Mouse (Mus musculus): ENCODE results near the gene Dhx8.

Gene Dhx8

DNA sequence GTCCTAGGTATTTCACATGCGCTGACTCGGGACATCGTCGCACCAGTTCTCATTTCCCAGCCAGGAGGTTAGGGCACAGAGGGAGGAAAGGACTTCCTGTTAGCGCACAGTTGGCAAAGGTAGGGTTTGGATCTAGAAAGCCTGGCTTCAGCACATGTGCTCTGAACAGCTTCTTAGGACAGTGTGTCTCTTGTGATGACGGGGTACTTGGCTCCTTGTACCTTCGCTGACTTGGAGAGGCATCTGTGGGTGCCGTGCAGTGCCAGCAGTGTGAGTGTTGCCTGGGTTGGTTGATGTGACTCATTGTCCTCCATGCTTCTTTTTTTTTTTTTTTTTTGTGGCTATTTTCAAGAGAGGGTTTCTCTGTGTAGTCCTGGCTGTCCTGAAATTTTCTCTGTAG, 23.9 kb downstream of the Dhx8 start:
- no peak for DNase-seq

DNA sequence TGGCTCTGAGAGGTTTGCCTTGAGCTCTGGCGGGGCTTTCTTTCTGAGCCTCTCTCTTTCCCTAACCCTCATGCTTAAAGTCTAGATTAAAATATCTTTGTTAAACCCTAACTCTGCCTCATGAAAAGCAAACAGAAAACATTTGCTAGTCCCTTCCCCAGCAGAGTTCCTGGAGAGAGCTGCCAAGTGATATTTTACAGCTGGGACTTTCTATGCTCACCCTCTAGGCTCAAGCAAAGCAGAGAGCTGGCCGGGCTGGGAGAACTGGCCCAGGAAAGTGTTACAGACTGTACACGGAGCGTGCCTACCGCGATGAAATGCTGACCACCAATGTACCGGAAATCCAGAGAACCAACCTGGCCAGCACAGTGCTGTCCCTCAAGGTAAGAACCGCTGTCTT, 24.6 kb downstream of the Dhx8 start:
- DNase-seq = no peak

DNA sequence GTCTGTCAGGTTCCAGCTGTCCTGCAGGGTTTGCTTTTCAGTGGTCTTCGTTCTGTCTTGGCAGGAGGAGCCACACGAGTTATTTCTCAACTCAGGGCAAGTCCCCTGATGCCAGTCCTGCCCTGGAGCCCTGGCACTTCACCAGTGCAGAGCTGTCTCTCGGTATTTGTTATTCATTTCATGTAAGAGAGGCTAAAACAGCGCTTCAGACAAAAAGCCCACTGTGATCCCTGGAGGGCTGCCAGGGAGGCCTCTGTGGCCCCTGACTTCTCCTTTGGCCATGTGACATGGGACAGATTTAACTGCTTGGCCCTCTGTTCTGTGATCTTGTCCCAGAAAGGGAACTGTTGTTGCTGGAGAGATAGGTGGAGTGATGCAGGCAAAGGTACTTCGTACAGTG, 25.7 kb downstream of the Dhx8 start:
- no peak for DNase-seq

DNA sequence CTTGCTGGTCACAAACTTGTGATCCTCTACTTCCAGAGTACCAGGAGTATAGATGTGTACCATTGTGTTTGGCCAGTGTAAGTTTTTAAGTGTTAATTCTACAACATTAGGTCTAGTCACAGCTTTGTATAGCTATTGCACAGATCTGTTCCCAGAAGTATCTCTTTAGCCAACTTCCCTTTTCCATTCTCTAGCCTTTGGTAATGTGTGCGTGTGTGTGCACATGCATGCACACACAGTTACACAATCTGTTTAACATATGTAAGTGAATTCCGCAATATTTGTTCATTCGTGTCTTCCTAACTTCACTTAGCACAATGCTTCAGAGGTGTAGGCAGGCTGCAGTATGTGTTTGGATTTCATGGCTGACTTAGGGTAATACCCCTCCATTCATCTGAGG, 26.8 kb downstream of the Dhx8 start:
- no peak for DNase-seq

DNA sequence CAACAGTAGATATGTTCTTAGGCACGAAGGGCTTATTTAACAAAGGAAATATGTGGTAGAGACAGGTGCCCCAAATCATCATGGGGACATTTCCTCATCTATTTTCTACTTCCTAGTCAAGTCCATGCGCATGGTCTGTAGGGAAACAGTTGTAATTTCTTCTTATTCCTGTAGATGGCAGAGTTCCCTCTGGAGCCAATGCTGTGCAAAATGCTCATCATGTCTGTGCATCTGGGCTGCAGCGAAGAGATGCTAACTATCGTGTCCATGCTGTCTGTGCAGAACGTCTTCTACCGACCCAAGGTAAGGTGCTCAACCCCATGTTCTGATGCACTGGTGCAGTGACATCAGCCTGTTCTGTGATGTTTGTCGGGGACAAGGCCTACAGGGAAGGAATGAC, 31.0 kb downstream of the Dhx8 start:
- DNase-seq = no peak

DNA sequence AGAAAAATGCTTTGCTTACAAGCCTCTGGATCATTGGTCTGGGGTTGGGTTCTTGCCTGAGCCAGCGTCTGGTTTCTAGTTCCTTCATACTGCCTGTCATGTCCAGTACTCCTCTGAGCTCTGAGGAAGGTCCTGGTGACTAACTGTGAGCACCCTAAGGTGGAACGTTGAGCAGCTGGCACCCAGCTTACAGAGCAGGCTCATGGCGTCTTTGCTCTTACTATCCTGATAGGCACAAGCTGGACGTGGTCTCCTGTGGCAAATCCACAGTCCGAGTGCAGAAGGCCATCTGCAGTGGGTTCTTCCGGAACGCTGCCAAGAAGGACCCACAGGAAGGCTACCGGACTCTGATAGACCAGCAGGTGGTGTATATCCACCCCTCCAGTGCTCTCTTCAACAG, 31.8 kb downstream of the Dhx8 start:
- DNase-seq = no peak

DNA sequence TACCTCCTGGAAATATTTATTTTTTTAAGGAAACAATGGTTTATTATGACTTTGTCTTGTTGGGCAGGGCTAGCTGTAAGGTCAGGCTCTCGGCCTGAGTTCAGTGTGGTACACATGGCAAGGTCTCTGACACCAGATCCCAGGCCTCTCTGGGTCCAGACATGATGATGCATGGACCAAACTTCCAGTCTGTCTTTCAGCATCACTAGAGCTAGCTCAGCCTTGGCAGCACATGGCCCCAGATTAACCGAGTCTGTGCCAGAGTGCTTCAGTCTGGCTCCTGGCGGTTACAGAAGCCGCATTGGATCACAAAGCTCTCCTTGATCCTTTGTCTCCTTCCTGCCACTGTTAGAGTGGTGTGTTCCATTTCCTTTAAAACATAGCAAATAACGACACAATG, 34.6 kb downstream of the Dhx8 start:
- DNase-seq = no peak

DNA sequence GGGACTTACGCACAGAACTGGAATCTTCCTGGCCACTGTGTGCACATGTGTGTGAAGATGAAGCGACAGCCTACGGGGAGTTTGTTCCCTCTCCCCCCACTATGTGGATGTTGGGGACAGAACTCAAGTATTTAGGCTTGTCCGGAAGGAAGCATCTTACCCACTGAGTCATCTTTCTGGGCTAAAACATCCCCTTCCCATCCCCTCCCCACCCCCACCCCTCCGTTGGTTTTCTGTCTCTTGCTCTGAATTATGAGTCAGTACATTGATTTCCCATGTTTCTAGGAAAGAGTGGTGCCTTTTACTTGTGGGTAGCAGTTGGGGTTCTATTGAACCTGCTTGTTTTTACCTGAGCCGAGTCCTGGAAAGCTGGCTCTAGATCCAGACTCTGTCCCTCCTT, 36.0 kb downstream of the Dhx8 start:
- DNase-seq = no peak

DNA sequence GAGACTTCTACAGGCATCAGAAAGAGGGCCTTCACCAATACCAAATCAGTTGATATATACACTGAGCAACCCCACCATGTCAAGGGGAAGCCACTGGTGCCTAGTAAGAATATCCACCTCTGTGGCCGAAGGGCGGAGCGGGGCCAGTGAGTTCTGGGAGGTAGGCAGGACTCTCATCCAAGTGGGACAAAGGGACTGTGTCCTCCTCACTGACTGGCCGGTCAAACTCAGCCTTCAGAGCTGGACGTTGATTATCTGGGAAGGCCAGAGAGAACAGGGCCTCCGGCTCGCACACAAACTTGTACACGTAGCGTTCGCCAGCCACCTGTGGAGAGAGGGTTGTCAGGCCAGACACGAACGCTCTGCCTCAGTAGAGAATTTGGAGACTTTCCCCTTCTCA, 37.5 kb downstream of the Dhx8 start:
- DNase-seq = no peak

DNA sequence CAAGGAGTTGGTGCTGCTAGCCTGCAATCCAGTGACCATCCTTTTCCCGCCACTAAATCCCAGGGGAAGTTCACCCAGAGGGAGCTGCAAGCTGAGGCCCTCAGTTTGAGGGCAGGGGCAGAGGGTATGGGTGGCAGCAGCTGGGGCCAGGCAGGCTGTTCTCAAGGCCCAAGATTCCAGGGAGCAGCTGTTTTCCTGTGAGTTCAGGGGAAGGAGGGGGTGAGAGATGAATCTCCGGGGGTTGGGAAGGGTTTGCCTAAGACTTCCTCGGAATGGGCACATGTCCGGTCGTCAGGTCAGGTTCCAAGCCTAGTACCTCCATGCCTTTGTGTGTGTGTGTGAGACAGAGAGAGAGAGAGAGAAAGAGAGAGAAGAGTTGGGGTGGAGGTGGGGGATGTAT, 39.3 kb downstream of the Dhx8 start:
- DNase-seq = no peak

DNA sequence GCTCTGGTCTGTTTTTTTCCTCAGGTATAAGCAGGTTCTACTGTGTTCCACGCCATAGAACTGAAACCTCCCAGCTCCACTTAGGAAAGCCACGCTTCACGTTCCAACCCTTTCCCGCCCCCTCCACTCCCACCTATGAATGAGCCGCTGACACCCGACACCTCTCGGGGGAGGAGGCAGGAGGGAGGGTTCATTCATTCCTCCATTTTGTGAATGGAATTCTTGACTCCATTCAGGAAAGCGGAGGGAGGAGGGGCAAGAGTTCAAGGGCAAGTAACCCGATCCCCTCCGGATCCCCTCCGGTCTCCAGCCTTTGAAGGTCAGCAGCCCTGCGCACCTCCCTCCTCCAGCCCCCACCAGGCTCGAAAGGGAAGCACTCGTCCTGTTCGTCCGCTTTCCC, 39.7 kb downstream of the Dhx8 start:
- DNase-seq = peak; percentile 75

DNA sequence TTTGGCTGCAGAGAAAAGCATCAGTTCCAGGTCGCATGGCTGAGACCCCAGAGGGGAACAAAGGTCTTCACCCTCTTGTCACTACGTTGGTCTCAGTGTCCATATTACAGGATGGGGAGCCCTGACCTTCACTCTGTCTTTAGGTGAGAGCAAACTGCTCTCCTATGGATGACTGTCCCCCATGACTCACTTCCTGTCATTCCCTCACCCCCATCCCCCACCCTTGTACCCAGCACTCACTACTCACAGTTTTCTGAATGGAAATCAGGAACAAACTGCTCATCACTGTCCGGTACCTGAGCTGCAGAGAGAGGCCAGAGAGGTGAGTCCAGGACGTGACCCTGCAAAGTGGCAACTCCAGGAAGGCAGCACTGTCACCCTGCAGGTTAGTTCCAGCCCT, 44.1 kb downstream of the Dhx8 start:
- DNase-seq = no peak

DNA sequence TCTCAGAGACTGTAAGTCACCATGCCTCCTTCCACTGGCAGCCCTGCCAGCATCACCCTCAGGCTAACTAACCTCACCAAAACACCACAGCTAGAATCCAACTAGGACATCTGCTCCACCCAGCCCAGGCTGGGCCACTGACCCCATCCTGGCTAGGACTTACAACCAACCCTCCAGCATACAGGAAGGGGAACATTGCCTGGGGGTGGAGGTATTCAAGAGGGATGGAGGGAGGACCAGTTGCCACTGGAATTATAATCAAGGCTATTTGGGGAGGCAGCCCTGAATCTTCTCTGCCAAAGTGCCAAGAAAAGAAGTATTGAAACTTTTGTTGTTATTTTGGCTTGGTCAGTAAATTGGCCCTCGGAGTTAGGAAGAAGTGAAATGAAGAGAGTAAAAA, 50.4 kb downstream of the Dhx8 start:
- DNase-seq = no peak

DNA sequence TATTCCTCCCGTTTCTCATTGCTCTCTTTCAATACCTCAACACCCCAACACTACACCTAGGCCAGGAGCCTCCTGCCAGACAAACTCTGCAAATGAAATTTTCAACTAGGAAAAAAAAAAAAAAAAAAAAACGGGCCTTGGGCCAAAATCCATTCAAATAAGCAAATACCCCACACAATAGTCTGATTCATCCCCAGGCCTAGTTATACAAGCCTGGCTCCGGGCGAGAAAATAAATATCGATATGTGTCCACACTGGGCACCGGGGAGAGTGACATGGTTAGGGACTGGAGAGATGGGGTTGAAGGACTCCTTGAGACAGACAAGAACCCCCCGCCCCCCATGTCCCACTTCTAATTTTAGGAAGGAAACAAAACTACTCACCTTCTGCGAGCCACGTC, 50.9 kb downstream of the Dhx8 start:
- no peak for DNase-seq

DNA sequence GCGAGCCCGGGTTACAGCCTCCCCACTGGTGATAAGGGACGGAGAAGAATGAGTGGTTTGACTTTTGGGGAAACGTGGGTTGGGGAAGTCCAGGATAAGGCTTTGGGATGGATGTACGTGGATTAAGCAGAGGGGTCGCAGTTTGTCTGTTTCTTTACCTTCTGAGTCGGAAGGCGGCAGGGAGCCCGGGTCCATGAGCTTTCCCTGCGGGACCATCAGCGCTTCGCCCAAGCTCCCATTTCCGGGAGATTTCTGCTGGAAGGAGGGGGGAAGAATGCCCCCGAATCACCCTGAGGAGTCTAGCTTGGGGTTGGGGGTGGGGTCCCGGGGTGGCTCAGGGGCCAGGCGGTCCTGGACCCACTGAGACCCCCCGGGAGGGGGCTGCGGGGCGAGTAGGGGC, 51.4 kb downstream of the Dhx8 start:
- no peak for DNase-seq

DNA sequence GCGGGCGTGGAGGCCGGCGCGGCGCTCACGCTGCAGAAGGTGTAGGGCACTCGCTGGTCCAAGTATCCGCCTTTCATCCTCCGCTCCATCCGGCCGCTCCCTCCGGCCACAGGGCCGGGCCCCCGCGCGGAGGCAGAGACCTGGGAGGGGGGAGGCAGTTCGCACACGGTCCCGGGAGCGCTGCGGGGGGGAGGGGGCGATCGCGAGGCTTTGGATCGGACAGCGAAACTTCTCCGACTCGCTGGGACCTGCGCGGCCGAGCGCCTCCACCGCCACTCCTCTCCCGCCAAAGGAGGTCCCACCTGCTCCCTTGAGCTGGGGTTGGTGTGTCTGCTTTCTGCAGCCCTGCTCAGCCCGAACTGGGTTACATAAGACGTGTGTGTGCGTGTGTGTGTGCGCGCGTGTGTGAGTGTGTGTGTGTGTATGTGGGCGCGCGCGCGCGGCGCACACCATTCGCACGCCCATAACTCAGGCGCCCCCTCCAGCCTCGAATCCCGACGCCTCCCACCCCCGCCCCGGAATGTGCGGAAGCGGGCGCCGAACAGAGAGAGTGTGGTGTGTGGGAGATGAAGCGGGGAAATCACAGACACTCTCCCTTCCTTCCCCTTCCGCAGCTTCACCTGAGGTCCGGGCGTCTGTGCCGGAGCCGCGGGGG, 51.9 kb downstream of the Dhx8 start:
- no peak for DNase-seq

DNA sequence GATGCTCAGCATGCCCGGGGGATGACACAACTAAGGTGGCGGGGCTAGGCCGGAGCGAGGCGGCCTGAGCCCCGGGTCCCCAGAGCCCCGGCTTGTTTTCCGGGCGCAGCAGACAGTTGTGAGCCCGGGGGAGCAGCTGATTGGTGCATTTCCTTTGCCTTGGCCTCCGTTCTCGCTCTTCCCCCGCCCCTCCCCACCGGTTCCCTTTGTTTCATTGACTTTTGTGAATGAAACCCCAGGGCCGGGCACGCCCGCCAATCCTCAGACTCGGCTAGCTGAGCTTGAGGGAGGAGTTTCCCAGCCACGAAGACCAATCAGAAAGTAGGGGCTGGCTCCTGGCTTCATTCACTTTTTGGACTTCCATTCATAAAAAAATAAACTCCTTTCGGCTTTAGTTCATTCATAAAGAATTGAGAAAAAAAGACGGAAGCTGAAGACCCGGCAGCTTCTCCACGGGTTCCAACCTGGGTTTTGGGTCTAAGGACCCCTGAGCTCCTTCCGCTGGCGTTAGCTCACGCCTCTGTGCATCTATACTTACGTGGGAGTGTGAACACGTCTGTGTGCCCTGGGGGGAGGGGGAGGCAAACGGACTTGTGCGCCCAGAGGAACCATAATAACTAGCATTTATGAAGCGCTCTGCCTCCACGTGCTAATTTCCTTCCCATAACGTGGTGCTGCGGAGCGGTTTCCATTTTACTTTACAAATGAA, 52.6 kb downstream of the Dhx8 start, which contains the start of gene Etv4:
Gene Etv4, minus strand, starts transcription at position 229 of the 709 bp plus-strand sequence.
- DNase-seq = peak; percentile 75

DNA sequence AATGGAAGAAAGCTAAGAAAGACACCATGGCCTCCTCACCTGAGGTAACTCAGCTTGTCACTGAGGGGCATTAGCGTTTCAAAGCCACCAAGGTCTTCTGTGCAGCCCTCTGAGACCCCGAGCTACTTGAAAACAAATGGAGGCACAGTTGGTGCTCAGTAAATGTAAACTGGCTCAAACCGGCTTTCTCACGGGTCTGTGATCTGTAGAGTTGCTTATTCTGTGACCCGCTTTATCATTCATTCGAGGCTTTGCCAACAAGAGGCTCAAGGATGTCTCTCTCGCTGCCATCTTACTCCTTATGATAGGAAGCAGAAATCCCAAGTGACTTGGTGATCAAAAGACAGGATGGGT, 53.1 kb downstream of the Dhx8 start:
- no peak for DNase-seq

DNA sequence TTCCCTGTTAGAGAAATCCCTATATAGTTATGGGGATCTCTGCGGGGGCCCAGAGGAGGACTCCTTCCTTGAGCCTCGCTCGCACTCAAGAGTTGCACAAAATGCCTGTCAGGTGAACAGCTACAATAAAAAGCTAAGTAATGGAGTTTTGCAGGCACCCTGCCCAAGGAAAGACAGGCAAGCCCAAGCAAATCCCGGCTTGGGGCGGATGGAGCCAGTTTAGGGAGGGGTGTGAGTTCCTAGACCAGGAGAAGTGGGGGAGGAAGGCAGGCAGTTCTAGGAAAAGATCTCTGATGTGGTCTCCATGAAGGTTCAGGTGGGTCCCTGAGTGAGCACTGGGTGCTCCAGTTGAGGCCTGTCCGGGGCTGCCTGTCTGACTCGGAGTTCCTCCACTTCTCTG, 53.9 kb downstream of the Dhx8 start:
- DNase-seq = peak; percentile 70

DNA sequence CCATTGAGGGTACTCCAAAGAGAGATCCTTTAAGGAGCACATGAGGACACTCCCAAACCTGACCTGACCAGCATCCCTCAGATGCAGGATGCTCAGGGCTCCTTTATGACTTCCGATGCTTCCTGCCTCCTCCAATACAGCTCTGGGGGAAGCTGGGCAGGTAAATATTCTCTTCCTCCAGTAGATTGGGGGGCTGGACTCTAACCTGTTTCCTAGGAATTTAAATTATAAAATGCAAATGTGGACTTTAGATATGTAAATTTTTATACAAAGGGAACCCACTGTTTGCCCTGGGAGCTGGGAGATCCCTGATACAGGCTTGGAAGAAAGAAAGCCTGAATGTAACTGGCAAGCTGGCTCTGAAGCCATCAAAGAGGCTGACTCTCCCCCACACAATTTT, 54.7 kb downstream of the Dhx8 start:
- DNase-seq = no peak

DNA sequence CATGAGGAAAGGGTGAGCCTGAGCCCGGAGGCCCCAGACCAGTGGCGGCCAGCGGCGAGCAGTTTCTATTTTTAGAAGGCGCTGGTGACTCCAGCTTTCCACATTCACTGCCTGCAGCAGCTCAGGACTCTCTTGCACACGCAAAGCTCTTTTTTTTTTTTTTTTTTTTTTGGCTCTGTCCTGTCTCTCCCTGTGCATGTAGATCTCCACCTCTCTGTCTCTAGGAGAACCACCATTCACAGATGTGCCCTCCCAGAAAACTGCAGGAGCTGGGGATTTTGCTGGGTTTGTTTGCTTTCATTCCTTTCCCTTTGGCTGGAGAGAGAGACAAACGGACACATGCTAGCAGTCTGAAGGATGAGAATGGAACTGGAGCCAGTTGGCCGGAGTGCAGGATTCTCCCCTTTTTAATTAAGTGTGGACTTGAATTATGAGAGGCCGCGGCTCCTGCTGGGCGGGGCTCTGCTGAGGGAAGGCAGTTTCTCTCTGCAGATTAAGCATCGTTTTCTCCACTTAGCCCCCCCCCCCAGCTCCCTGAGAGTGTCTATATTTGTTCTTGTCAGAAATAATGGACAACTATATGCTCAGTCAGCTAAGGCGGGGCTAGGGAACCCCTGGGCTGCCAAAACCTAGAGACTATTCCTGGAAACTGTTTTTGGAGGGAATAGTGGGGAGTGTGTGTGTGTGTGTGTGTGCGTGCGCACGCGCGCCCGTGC, 58.2 kb downstream of the Dhx8 start:
- peak; percentile 8 for DNase-seq

DNA sequence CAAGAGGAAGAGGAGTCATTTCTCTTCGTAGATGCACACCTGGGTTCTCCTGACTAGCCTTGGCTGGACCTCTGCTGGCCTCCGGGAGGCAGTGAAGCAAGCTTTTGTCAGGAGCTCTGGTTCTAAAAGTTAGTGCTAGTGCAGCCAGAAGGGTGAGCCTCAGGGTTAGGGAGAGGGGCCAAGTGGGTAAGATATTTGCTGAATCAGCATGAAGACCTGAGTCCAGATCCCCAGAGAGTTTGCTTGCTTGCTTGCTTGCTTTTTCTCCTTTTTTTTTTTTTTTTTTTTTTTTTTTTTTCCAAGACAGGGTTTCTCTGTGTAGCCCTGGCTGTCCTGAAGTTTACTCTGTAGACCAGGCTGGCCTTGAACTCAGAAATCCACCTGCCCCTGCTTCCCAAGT, 64.6 kb downstream of the Dhx8 start:
- DNase-seq = no peak

DNA sequence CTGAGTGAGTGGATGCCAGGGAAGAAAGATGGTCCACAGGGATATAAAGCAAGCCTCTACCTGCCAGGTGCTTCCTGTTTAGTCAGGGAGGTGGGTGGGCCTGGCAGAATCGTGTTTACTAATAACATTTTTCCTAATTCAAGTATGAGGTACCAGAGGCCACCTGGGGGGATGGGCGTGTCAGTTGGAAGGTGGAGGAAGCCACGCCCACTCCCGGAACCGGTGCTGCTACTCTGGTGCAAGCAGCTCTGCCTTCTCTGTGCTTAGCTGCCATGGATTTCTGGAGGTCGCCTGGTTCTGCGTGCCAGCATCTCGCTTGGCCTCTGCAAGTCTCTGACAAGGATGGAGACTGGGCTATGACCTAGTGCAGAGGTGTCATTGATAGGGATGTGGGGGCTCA, 65.4 kb downstream of the Dhx8 start:
- DNase-seq = peak; percentile 11

DNA sequence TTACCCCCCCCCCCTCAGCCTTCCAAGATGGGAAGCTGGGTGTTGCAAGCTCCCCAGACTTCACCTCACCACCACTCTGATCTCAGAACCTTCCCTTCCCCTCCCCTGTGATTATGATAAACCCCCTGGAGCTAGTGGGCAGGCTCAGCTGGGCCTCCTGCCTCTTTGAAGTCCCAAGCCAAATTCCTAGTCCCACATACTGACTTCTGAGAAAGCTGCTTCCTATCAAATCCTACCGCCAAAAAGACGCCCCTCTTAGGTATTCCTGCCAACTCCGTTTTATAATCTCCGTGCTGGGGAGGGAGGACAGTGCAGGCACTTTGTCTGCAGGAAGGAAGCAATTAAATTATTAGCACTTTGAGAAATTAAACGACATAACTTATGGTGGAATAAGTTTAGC, 68.7 kb downstream of the Dhx8 start:
- DNase-seq = no peak

All from kidney, adult 11 months (tissue).